Mouse (Mus musculus) Patski (cell line): ENCODE data around the gene Hoxa4. TPM values are rescaled to one million over a fixed set of nuclear protein-coding genes. Genes with fewer than 3 reads are reported as not detected.
A peak's percentile ranks its signal among the peaks of the same experiment; 100 is the strongest.

Source experiments
- ATAC-seq: fragments of 100-300 bp; one replicate; pipeline ENCODE4 v1.8.0; 2021
- CTCF ChIA-PET: fragments of 350-600 bp; sonication (Branson Sonifier 250); formaldehyde crosslinking; loops from one replicate; lab custom pipeline; 2022; ENCODE audit warnings: inconsistent platforms; lab: Charles Lee
- POLR2A ChIA-PET: fragments of 350-600 bp; sonication (Branson Sonifier 250); formaldehyde crosslinking; loops from one replicate; lab custom pipeline; 2022; ENCODE audit warnings: antibody characterized with exemption, inconsistent platforms; lab: Charles Lee
- DNase-seq: peaks from one replicate; pipeline ENCODE4 v3.0.0-alpha.2; 2011; ENCODE audit warnings: low read depth, low spot score
- H3K27me3 ChIP-seq: fragments of 371-371 bp; one replicate; pipeline ENCODE4 v1.5.1; 2021
- CTCF ChIP-seq: fragments of 100-300 bp; IDR thresholded peaks from one replicate; pipeline ENCODE4 v1.5.1; 2021
- in situ Hi-C: fragments of 300-500 bp; cut with MboI; formaldehyde crosslinking; loops from 3 replicates; pipeline ENCODE4 v1.11.1; 2018; ENCODE audit warnings: low pct_unique_long_range_greater_than_20kb, mixed read lengths
- polyA plus RNA-seq: library from polyadenylated mRNA; unstranded; gene quantifications from one replicate; pipeline ENCODE4 v1.2.3, GENCODE M21; 2021

Gene Hoxa4
- polyA plus RNA-seq, 1 experiment from 2014 or later = 2.5 TPM

DNA sequence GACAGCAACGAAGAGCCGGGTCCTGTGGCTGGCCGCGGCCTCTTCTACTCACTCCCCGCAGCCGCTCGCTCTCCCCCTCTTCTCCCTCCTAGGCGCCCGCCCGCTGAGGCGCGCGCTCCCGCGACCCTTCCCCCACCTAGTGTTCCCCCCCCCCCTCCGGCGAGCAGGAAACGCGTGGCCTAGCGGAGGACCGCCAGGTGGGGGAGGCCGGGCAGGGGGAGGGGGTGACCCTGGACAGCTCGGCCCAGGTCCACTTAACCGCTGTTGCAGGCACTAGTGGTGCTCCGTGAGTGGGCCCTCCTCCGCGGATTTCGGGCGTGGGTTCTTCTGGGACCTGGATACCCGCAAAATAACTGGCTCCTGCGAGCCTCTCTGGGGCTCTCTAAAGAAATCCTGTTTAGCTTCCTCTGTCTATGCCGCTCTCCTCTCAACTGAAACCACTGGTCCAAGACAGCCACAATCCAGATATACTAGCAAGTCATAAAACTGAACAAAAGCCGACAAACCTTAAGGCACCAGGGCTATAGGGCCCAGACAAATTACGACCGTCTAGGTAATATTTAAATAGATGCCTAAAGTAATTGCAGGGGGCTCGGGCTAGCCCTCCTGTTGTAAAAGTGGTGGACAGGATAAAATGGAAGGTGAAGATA, 39.1 kb upstream of the Hoxa4 start, which contains the start of gene Hoxa9:
TSS of gene Hoxa9 (minus strand) at position 574 of the 650 bp plus-strand sequence.
- H3K27me3 ChIP-seq = no peaks in the 10 kb centered on the region
- DNase-seq = peak; percentile 63

DNA sequence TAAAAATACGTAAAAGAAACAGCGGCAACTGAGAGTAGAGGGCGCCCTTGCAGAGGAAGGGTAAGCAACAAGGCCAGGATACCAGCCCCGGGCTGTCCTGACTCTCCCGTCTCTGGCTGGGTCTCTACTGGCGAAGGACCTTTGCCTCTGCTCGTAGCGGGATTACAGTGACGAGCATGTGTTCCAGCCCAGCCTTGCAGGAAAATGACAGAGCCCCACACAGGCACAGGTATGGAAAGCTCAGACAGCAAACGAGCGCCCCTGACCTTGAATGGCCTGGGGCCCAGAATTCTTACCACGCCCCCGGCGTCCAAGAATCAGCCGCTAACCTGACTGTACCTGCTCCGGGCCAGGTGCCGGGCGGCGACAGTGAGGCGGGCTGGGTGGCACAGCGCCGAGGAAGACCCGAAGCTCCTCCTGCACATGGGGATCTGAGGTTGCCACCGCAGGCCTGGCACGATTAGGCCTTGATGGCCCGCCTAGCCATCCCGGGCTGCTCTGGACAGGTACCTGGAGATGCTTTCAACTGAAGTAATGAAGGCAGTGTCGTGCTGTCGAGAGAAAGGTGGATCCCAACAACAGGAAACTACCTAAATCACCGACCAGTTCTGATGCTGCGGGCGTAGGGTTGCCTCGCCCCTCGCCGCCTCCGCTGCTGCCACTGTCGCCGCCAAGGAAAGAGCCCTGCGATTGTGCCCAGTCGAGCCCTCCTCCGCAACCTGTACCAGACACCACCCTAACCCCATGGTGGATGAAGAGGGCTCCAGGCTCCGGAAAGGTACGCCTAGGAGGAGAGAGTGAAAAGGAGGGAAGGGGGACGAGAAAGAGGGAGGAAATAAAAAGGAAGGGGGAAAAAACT, 38.2 kb upstream of the Hoxa4 start:
- in situ Hi-C loops = loop anchor here (10.0 to 25.0 kb wide), 4 partner anchors 55 to 1242 kb away; partner anchors contain the start of gene 5730596B20Rik
- H3K27me3 ChIP-seq = no peaks in the 10 kb centered on the region
- ChIA-PET POLR2A (interaction anchor here (0.6 to 37.4 kb wide), 4 partner anchors 7 to 735 kb away, joined by 3 to 778 read pairs (median 578); partner anchors contain the start of genes 5730596B20Rik, Gm28308, Hoxa10 and Hoxa11), CTCF (interaction anchor here (1.0 to 4.3 kb wide), 6 partner anchors 8 to 52 kb away, joined by 3 to 23 read pairs (median 6); partner anchors contain the start of genes Hoxa10 and Hoxa7)
- no peak for TF ChIP-seq CTCF
- DNase-seq (peak; percentile 24), ATAC-seq (no peak)

More for the DNA sequence above, 39.1 kb upstream of the Hoxa4 start, which contains the start of gene Hoxa9:
- ChIA-PET CTCF (interaction anchor here (0.7 to 4.3 kb wide), 8 partner anchors 9 to 53 kb away, joined by 3 to 23 read pairs (median 4); partner anchors contain the start of genes 5730596B20Rik, Hoxa10, Hoxa11 and Hoxa7), POLR2A (interaction anchor here (21.2 to 37.4 kb wide), 3 partner anchors 8 to 53 kb away, joined by 378 to 778 read pairs (median 778); partner anchors contain the start of genes 5730596B20Rik, Gm28308, Hoxa10 and Hoxa11)
- ATAC-seq = no peak
- no peak for TF ChIP-seq CTCF
- in situ Hi-C loops = loop anchor here (25.0 kb wide), 1 partner anchor 1243 kb away; no protein-coding TSS in a partner anchor

DNA sequence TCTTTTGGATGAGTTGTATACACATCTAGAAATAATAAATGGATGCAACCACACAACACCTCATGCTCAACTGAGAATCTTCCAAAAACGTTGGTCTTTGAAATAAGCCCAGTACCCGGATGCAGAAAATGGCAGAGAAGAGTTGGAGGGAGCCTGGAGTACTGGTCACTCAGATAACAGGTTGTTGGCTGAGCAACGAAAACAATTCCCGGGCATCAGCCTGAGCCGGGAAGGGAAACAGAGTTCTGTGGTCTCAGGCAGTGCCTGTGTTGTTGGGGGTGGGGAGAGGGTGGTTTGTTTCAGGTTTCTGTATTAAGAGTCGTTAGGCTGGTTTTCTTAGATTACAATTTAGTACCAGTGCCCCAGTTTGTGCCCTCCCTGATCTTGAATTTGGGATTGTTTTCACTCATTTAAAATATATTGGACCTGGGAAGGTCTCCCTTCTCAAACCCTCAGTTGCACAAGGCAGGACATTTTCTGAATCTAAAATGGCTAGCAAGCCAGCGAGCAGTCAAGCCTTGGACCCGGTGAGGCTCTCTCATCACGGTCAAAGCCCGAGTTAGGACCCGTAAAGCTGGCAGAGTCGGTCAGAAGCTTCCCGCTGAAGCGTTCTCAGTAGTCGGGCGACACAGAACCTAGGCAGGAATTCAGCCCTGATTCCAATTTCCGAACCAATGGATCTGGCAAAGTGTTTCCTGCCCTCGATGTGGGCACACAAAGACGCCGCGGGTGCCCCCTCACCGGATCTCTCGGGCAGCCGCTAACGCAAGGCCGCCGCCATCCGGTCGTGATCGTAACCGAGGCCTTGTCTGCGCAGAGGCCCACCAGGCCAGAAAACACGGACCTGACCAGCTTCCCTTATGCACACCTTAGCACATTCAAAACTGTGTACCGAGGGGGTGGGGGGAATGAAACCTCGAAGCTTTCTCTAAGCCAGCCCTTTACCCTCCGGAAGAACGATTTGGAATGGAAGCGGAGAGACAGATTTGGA, 37.2 kb upstream of the Hoxa4 start:
- DNase-seq (peak; percentile 13), ATAC-seq (no peak)
- H3K27me3 ChIP-seq = no peaks in the 10 kb centered on the region
- POLR2A ChIA-PET = interaction anchor here (0.6 to 37.4 kb wide), 5 partner anchors 6 to 736 kb away, joined by 3 to 778 read pairs (median 378); partner anchors contain the start of genes 5730596B20Rik, Gm28308, Hoxa10 and Hoxa11
- TF ChIP-seq CTCF = no peak
- in situ Hi-C loops = loop anchor here (10.0 to 25.0 kb wide), 4 partner anchors 54 to 1241 kb away; partner anchors contain the start of gene 5730596B20Rik
- CTCF ChIA-PET = interaction anchor here (1.5 to 4.3 kb wide), 4 partner anchors 10 to 51 kb away, joined by 5 to 23 read pairs (median 13); partner anchors contain the start of gene Hoxa10

DNA sequence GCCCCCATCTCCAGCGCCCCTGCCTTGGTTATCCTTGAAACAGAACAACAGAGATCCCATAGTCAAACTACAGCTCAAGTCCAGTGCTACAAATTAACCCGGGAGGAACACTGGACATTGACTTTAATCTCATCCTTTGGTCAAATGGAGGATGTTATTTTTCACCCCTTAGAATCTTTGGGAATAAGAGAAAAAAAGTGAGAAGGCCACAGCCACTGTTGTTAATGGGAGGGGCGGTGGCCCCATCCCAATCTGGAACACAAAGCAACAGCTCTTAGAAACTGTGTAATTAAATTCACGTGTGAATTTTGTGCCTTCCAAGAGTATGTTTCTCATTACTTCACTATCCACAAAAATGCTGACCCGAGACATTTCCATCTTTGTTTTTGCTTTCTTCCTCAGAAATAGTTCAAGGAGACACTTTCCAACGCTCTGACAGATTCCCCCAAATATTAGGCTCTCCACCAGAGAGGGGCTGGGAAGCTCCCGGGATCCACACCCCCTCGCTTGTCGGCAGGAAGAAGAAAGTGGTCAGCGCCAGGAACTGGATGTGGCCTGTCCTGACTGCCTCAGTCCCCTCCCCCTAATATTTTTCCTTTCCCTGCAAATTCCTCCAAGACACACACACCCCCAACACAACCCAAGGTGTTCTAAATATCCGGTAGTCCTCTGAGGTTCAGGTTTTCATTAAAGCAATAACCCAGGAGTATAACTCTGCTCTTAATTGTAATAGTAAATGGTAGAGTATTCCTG, 36.1 kb upstream of the Hoxa4 start:
- no peak for ATAC-seq
- TF ChIP-seq CTCF = no peak
- no peaks in the 10 kb centered on the region for H3K27me3 ChIP-seq
- ChIA-PET POLR2A (interaction anchor here (0.6 to 37.4 kb wide), 5 partner anchors 9 to 50 kb away, joined by 3 to 778 read pairs (median 153); partner anchors contain the start of genes 5730596B20Rik, Gm28308, Hoxa10 and Hoxa11), CTCF (interaction anchor here (1.0 to 1.7 kb wide), 5 partner anchors 9 to 237 kb away, joined by 3 to 8 read pairs (median 5); partner anchors contain the start of gene Hoxa10)
- in situ Hi-C loops = loop anchor here (10.0 to 25.0 kb wide), 4 partner anchors 53 to 1240 kb away; partner anchors contain the start of gene 5730596B20Rik
- no peak for DNase-seq

DNA sequence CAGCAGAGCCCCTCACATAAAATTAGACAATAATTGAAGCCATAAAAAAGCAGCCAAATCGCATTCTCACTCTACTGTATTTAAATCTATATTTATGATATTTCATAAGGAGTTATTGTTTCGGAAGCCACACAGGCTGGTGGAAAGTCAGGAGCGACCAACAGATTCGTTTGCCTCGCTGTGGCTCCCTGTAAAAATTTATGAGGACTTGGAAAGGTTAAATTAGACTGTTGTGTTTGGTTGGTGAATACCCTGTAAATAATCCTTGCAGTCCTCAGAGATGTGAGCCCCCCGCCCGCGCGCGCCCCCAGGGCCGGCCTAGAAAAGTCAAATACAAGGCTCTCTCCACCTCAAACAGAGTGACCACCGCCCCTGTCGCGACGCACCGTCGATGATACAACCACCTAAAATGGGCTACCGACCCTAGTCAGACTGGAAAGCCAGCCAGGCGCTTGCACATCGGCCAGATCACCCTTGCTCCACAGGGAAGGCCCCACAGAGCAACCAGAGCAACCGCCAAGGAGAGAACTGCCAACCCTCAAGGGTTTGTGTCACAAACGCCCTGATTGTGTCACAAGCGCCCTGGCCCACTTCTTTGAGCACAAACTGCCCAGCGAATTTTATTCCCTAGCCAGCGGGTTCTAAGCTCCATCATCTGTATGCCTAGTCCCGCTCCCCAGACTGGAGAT, 35.2 kb upstream of the Hoxa4 start:
- CTCF ChIA-PET = interaction anchor here (1.0 to 1.7 kb wide), 5 partner anchors 8 to 236 kb away, joined by 3 to 8 read pairs (median 5); partner anchors contain the start of gene Hoxa10
- in situ Hi-C loops = loop anchor here (10.0 to 25.0 kb wide), 4 partner anchors 52 to 1239 kb away; partner anchors contain the start of gene 5730596B20Rik
- H3K27me3 ChIP-seq = no peaks in the 10 kb centered on the region
- POLR2A ChIA-PET = interaction anchor here (1.3 to 37.4 kb wide), 4 partner anchors 8 to 49 kb away, joined by 5 to 778 read pairs (median 266); partner anchors contain the start of genes 5730596B20Rik, Gm28308, Hoxa10 and Hoxa11
- DNase-seq = no peak
- no peak for TF ChIP-seq CTCF
- no peak for ATAC-seq

DNA sequence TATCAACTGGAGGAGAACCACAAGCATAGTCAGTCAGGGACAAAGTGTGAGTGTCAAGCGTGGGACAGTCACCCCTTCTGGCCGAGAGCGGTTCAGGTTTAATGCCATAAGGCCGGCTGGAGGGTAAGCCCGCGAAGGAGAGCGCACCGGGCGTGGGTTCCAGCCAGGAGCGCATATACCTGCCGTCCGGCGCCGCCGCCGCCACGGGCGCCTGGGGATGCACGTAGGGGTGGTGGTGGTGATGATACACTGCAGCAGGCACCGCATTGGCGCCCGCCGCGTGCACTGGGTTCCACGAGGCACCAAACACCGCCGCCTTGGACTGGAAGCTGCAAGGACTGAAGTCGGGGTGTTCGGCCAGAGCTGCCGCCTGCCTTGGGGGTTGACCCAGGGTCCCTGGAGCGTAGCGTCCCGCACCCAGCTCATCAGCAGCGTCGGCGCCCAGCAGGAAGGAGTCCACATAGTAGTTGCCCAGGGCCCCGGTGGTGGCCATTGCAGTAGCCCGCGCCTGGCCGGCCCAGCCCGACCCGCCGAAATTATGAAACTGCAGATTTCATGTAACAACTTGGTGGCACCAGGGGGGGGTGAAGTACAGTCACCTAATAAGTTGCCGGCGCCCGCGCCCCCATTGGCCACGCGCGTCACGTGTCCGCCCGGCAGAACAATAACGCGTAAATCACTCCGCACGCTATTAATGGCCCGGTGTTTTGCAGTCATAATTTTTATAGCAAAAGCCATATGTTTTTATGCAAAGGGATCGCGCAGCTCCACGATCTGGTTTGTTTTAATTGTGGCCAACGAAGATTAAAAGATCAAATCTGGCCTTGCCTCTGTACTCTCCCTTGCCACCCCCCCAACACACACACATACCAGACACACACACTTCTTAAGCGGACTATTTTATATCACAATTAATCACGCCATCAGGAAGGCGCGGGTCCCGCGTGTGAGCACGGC, 34.3 kb upstream of the Hoxa4 start:
- no peak for TF ChIP-seq CTCF
- ChIA-PET POLR2A (interaction anchor here (0.9 to 37.4 kb wide), 4 partner anchors 13 to 228 kb away, joined by 3 to 778 read pairs (median 266); partner anchors contain the start of genes 5730596B20Rik, Gm28308, Hoxa10 and Hoxa11), CTCF (interaction anchor here (0.7 kb wide), 1 partner anchor 34 kb away, joined by 3 read pairs; the partner anchor contains the start of gene Hoxa4)
- ATAC-seq (peak; percentile 20), DNase-seq (no peak)
- no peaks in the 10 kb centered on the region for H3K27me3 ChIP-seq
- in situ Hi-C loops = loop anchor here (10.0 to 25.0 kb wide), 4 partner anchors 51 to 1239 kb away; partner anchors contain the start of gene 5730596B20Rik
